Mouse (Mus musculus) lung, postnatal 10 days (tissue): ENCODE measurements around the gene Ccdc160.

Experiments used
- DNase-seq: peaks from one replicate; pipeline ENCODE4 v3.0.0; 2021

Ccdc160 gene

DNA sequence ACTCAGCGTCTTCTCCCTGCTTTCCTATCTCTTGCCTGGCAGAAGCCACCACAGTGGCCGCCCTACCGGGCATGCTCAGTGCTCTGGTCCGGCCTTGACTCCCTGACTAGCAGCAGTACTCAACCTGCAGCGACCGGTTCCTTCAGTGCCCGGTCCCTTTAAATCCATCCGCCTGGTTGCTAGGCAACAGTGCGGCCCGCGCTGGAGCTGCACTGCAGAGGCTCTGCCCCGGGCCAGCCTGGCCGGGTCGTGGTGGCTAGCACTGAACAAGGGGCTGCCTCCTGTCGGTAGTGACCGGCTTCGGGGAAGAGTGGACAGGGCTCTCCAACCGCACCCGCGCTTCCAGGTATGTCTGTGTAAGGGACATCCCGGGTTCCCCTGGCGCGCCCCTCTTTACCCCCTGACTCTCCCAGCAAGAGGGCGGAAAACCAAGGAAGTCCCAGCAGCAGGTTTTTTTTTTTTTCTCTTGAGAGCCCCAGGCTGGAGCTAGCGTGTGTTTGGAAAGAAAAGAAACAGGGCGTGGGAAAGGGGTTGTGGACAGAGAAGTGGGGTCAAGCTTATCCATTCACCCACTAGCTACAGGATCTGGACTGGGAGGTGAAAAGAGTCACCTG lies at the start of gene Ccdc160:
TSS of gene Ccdc160 (plus strand) at position 221 of the 614 bp plus-strand sequence.
- peak; percentile 76 for DNase-seq

- no peak for DNase-seq
Observed at GRCm38 (mm10) chrX:52743781-52744180, 47.2 kb upstream of the Ccdc160 start.

GRCm38 (mm10) chrX:52744201-52745051 lies 46.6 kb upstream of the Ccdc160 start:
- DNase-seq: peak; percentile 1

GRCm38 (mm10) chrX:52745462-52745861 lies 45.5 kb upstream of the Ccdc160 start:
- no peak for DNase-seq

DNA sequence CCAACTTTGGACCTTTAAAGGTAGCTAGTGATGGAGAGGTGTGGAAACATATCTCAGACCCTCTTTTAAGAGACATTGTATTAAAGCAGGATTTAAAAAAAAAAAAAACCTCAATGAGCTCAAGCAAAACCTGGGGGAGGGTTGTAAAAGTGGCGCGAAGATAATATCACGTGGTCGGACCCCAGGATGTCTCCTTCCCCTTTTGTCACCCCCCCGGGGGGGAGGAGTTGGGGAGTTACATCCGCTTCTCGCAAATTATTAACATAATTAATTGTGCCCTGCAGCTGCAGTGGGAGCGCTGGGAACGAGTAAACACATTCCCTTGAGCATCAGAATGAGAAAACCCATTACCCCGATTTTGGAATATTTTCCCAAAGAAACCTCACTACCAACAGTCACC lies 45.1 kb upstream of the Ccdc160 start:
- peak; percentile 1 for DNase-seq

DNA sequence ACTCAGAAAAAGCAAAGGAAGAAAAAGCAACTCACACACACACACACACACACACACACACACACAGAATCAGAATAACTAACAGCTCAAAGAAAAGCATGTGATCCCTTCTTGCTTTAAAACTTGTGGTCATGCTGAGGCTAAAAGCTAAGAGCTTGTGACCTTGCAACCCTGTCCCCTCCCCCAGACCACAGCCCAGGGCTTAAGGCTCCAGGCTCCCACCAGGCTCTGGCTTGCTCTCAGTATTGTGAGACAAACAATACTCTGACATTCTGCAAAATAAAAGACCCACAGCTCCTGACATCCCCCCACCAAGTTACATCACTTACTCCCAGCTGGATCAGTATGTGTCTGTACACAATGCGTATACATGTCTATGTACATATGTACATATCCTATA lies 44.2 kb upstream of the Ccdc160 start:
- DNase-seq: no peak

DNA sequence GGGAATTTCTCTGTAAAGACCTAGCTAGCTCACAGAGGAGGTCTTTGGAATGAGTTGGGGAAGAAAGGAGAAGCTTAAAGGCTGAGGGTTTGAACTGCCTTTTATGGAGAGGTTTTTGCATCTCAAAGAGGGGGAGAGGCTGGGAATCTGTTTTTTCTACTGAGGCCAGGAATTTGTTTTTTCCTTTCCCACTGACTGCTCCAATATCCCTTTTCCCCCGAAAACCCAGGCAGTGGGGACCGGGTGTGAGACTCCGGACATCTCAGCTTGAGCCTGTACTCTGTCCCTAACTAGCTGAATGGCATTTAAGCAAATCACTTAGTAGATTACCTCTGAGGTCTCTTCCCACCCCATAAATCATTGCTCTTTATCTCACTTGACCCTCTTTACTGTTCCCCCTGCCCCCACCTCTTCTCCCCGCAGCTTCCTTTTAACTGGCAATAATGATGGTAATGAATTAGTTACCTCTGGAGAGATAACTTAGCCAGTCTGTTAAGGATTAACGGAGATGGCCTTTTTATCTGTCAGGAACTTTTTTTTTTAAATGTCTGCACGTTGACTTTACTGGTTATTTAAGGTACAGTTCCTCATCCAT lies 37.4 kb upstream of the Ccdc160 start:
- DNase-seq: no peak

DNA sequence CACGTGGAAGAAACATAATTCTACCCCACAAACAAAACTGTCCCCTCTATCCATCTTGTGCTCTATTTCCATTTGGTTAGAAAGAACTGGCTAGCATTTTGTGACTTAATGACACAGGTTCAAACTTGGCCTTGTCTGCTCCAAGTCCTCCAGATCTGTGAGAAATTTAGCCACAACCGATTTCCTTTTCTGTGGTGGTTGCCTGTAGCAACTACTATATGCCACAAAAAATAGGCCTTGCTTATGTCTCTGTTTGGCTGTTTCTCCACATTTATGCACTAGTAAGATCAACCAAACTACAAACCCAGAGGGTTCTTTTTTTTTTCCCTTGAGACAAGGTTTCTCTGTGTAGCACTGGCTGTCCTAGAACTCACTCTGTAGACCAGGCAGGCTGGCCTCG lies 33.8 kb upstream of the Ccdc160 start:
- no peak for DNase-seq

DNA sequence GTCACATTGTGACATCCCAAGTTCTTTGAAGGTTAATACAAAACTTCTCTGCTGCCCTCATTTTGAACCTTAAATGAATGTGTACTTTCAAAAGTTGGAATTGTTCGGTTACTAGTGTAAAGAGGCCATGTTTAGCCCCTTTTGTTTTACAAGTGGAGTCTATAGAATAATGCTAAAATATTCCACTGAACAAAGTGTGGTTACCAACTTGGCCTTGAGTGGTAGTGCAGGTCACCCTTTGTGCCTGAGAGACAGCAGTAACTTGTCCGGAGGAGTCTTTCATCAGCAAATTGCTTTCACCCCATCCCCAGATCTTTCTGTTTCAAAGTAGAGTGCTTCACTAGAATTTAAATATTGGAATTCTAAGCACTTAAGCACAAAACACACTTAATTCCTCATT lies 31.8 kb upstream of the Ccdc160 start:
- no peak for DNase-seq

DNA sequence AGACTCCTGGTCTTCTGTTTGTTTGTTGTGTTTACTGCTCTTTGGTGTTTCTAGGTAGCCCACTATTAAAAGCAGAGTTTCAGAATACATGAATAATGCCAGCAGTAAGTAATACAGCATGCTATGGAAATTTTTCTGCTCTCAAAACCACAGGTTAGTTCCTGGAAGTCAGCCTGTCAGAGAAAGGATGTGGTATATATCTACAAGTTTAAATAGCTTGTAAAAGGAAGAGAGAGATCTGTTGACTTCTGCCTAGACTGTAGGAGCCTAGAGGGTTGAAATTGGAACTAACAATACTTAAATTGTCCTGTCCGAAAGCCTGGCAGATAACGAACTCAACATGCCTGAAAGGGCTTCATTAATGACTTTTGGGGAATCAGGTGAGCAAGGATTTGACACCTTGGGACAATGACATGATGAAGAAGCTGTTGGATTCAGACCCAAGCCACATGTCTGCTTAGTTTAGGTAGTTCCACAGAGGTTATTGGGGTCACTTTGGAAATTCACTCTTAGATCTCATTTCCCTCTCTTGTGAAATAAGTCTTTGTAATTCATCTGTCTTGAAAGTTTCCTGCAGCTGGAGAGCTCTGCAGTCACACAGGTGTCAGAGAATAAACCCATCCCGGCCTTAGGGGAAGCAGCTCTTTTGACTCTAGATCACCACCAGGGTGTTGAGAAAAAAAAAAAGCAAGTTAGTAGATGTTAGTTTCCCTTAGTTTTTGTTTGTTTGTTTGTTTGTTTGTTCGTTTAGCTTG lies 30.6 kb upstream of the Ccdc160 start:
- DNase-seq: no peak

DNA sequence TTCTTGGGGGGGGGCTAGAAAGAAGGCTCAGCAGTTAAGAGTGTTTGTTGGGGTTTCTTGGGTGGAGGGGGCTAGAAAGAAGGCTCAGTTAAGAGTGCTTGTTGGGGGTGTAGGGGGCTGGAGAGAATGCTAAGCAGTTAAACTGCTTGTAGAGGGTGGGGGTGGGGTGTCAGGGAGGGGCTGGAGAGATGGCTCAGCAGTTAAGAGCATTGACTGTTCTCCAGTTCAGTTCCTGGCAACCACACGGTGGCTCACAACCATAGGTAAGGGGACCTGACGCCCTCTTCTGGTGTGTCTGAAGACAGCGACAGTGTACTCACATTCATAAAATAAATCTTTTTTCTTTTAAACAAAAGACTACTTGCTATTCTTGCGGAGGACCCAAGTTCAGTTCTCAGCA lies 28.8 kb upstream of the Ccdc160 start:
- no peak for DNase-seq

GRCm38 (mm10) chrX:52775973-52776372 lies 15.0 kb upstream of the Ccdc160 start:
- DNase-seq: peak; percentile 15

- no peak for DNase-seq
Observed at GRCm38 (mm10) chrX:52777671-52778070, 13.3 kb upstream of the Ccdc160 start.

- DNase-seq: peak; percentile 2
Observed at GRCm38 (mm10) chrX:52783898-52784297, 7.1 kb upstream of the Ccdc160 start.

GRCm38 (mm10) chrX:52791944-52792719 lies 1.1 kb downstream of the Ccdc160 start:
- DNase-seq: peak; percentile 5

DNA sequence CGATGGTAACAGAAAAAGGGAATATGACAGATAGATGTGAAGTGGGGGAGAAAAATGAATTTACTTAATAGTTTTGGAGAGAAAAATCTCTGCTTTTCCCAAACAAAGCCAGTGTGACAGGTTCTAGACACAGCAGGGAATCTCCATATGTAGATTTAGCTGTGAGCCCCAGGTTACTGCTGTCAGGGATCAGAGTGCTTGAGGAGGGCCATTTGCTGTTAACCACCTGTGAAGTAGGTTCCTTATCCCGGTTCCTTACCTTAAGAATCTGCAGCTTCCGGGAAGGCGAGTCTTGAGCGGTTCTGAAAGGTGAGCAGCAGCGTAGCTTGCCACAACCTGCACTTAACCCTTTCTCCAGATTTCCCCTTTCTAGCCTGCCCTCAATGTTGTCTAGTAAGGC lies 1.9 kb downstream of the Ccdc160 start:
- no peak for DNase-seq

GRCm38 (mm10) chrX:52795816-52796215 lies 4.8 kb downstream of the Ccdc160 start:
- DNase-seq: no peak

DNA sequence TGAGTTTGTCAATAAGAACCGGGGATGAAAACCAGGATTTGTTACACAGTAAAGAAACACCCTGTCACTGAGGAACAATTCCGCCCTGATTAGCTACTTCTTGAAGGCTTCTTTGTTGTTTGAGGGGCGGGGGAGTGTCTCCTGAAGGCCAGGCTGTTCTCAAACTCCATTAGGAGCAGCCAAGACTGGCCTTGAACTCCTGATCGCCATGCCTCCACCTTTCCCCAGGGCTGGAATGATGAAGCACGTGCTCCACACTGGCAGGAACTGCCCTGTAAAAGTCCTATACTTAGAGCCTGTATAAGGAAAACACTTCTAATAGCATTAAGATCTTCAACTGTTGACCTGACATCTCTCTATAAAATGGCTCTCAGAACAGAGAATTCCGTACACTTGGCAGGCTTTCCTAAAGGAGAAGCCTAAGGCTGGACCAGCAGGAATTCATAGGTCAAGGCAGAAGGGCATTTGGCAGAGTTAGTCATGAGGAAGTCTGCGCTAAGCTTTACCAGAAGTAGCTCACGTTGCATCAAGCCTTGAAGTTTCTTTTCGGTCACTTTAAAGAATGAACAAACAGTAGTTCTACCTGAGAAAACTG lies 6.1 kb downstream of the Ccdc160 start:
- no peak for DNase-seq

DNA sequence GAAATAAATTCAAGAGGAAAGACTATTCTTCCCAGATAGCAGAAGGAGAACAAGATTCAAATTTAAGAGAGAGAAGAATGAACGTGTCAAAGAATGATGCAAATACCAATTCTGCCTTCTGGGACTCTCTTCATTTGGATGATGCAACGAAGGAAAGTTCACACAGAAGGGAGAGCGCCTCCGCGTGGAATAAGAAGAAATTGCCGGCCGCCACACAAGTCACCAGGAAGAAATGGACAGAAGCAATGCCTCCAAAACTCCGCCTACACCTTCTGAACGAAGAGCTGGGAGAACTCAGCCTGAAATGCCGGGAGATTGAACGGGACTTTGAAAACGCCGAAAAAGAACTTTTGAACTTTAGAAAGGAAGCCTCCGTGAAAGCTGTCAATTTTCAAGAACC lies 7.3 kb downstream of the Ccdc160 start:
- peak; percentile 1 for DNase-seq

- DNase-seq: peak; percentile 26
Observed at GRCm38 (mm10) chrX:52799566-52799965, 8.6 kb downstream of the Ccdc160 start.

- DNase-seq: no peak
Observed at GRCm38 (mm10) chrX:52819338-52819737, 28.3 kb downstream of the Ccdc160 start.
